ENCODE assay signal across 16 mouse cellular contexts in genomic region chr2:64975546-64975945, GRCm38 (mm10). TPM values are rescaled to one million over a fixed set of nuclear protein-coding genes. Genes with fewer than 3 reads are reported as not detected.
DNase-seq lines count a peak whose midpoint lies in the region; ATAC-seq lines count a peak whose summit lies in the region.
"Had no signal": no experiment of that assay in that cellular context is flagged by ENCODE, and none has a peak within 500 bp of the region (broad histone marks: within the 10 kb centered on the region; RNA-seq: fewer than 3 reads in every experiment).

No protein-coding gene starts in this region.

- no peak overlapping the region for H3K4me3 ChIP-seq in heart, embryonic 13.5 days
- H3K4me3 ChIP-seq in heart, embryonic 11.5 days (ENCODE audit: low read depth, low read length) = no peak overlapping the region
- no peak overlapping the region for H3K4me3 ChIP-seq in liver, embryonic 15.5 days (replicated peaks)
- no peak overlapping the region for H3K4me3 ChIP-seq in liver, embryonic 12.5 days
- H3K4me3 ChIP-seq: limb, embryonic 12.5 days; midbrain, embryonic 10.5 days had no signal

- H3K36me3 ChIP-seq in heart, embryonic 13.5 days = no peaks in the 10 kb centered on the region
- no peaks in the 10 kb centered on the region for H3K36me3 ChIP-seq in heart, embryonic 11.5 days (ENCODE audit: control insufficient read depth, insufficient read depth, low read length)
- H3K36me3 ChIP-seq in liver, embryonic 15.5 days (replicated peaks) = no peaks in the 10 kb centered on the region
- H3K36me3 ChIP-seq in liver, embryonic 12.5 days = no peaks in the 10 kb centered on the region
- H3K36me3 ChIP-seq: limb, embryonic 12.5 days; midbrain, embryonic 10.5 days had no signal

- no peak overlapping the region for H3K4me2 ChIP-seq in heart, embryonic 13.5 days
- no peak overlapping the region for H3K4me2 ChIP-seq in heart, embryonic 11.5 days
- no peak overlapping the region for H3K4me2 ChIP-seq in liver, embryonic 15.5 days
- H3K4me2 ChIP-seq in liver, embryonic 12.5 days = no peak overlapping the region
- H3K4me2 ChIP-seq: limb, embryonic 12.5 days had no signal

- peak; percentile 41 to 73 for DNase-seq in adrenal gland, adult (ENCODE audit: inconsistent age in 2 of 2, low spot score in 1 of 2)
- DNase-seq in adrenal gland, adult 18-20 months (ENCODE audit: low spot score in 2 of 2) = no peak
- peak; percentile 34 to 39 for DNase-seq in adrenal gland, postnatal 36 days
- no peak for DNase-seq in urinary bladder, postnatal 10 days (ENCODE audit: low spot score)
- DNase-seq: cerebellum, adult 11-12 months; cerebellum, postnatal 36 days; gastrocnemius, postnatal 14 days had no signal

- ATAC-seq in heart, embryonic 13.5 days (ENCODE audit: extremely low read depth, insufficient number of reproducible peaks, low FRiP score, low TSS enrichment) = no peak
- ATAC-seq in heart, embryonic 11.5 days (replicated peaks; ENCODE audit: insufficient number of reproducible peaks, low FRiP score, low TSS enrichment) = no peak
- no peak for ATAC-seq in liver, embryonic 15.5 days (ENCODE audit: insufficient read depth)
- no peak for ATAC-seq in liver, embryonic 12.5 days
- ATAC-seq: hindbrain, embryonic 16.5 days had no signal

- WGBS in heart, embryonic 13.5 days = 61% methylated on average over 5 of the region's 5 CpGs
- 67% methylated on average over 5 of the region's 5 CpGs for WGBS in heart, embryonic 11.5 days (ENCODE audit: insufficient replicate concordance)
- 56% methylated on average over 5 of the region's 5 CpGs for WGBS in liver, embryonic 15.5 days (ENCODE audit: insufficient replicate concordance)
- WGBS in liver, embryonic 12.5 days (ENCODE audit: insufficient replicate concordance) = 63% methylated on average over 5 of the region's 5 CpGs

- no peak overlapping the region for H3K9ac ChIP-seq in heart, embryonic 13.5 days
- no peak overlapping the region for H3K9ac ChIP-seq in heart, embryonic 11.5 days (ENCODE audit: low read depth, low read length)
- no peak overlapping the region for H3K9ac ChIP-seq in liver, embryonic 15.5 days
- H3K9ac ChIP-seq in liver, embryonic 12.5 days = no peak overlapping the region
- H3K9ac ChIP-seq: limb, embryonic 12.5 days had no signal

- H3K4me1 ChIP-seq in heart, embryonic 13.5 days = peaks cover 39% of the 10 kb centered on the region
- peaks cover 10% of the 10 kb centered on the region for H3K4me1 ChIP-seq in heart, embryonic 11.5 days (ENCODE audit: control insufficient read depth, insufficient read depth, low read length)
- no peaks in the 10 kb centered on the region; the same call in 1 of the 2 replicates for H3K4me1 ChIP-seq in liver, embryonic 15.5 days (replicated peaks)
- 0 out of 2 replicates have a peak, but pooled peaks cover 3% of the 10 kb centered on the region for H3K4me1 ChIP-seq in liver, embryonic 12.5 days
- H3K4me1 ChIP-seq: midbrain, embryonic 10.5 days had no signal

- H3K9me3 ChIP-seq in heart, embryonic 13.5 days = no peaks in the 10 kb centered on the region
- no peaks in the 10 kb centered on the region for H3K9me3 ChIP-seq in heart, embryonic 11.5 days (replicated peaks; ENCODE audit: control insufficient read depth, low read length)
- H3K9me3 ChIP-seq in liver, embryonic 15.5 days (replicated peaks) = no peaks in the 10 kb centered on the region
- H3K9me3 ChIP-seq in liver, embryonic 12.5 days (replicated peaks) = no peaks in the 10 kb centered on the region
- H3K9me3 ChIP-seq: limb, embryonic 12.5 days; midbrain, embryonic 10.5 days had no signal

- no peaks in the 10 kb centered on the region for H3K27me3 ChIP-seq in heart, embryonic 13.5 days (replicated peaks)
- H3K27me3 ChIP-seq in heart, embryonic 11.5 days (ENCODE audit: control insufficient read depth, insufficient read depth, low read length) = no peaks in the 10 kb centered on the region
- no peaks in the 10 kb centered on the region for H3K27me3 ChIP-seq in liver, embryonic 15.5 days
- H3K27me3 ChIP-seq in liver, embryonic 12.5 days (replicated peaks) = no peaks in the 10 kb centered on the region
- H3K27me3 ChIP-seq: limb, embryonic 12.5 days had no signal

- H3K27ac ChIP-seq in heart, embryonic 13.5 days (replicated peaks) = peak overlapping the region; percentile 20; the same call in 1 of the 2 replicates
- no peak overlapping the region for H3K27ac ChIP-seq in heart, embryonic 11.5 days (ENCODE audit: low read depth, low read length)
- H3K27ac ChIP-seq in liver, embryonic 15.5 days (replicated peaks) = 0 out of 2 replicates have a peak overlapping the region, but pooled peaks have one; percentile 53
- no peak overlapping the region for H3K27ac ChIP-seq in liver, embryonic 12.5 days
- H3K27ac ChIP-seq: limb, embryonic 12.5 days; midbrain, embryonic 10.5 days; stomach, postnatal 0 days had no signal

RNA-seq across cellular contexts. Expression of gene Grb14, which starts 49.2 kb away (rescaled TPM):
- total RNA-seq in adrenal gland, adult 18-20 months (2021) = 10 to 100 TPM; 21.8 to 42.5 TPM
- polyA plus RNA-seq in heart, embryonic 13.5 days (2015; fragmentation: Nextera tagmentation; extraction: Ambion mirVana) = 65.6 and 70.2 TPM in 2 replicates
- 60.7 and 62.9 TPM in 2 replicates for polyA plus RNA-seq in heart, embryonic 11.5 days (2014; fragmentation: Nextera tagmentation; extraction: Ambion mirVana)
- polyA plus RNA-seq in liver, embryonic 15.5 days (2015; fragmentation: Nextera tagmentation; extraction: Ambion mirVana) = 8.0 and 9.2 TPM in 2 replicates
- 6.0 and 7.1 TPM in 2 replicates for polyA plus RNA-seq in liver, embryonic 12.5 days (2016; fragmentation: Nextera tagmentation; extraction: Ambion mirVana)
- total RNA-seq in adrenal gland, postnatal 36 days (2021) = 10 to 100 TPM; 19.6 to 41.5 TPM
- total RNA-seq: neutrophil, adult 5-6 weeks had no signal

Comparison
In these comparisons a context has a peak if more than half of its experiments do, and no peak if none do; other contexts are left out.
1. DNase-seq: peak in adrenal gland, adult (2 of 2) and adrenal gland, postnatal 36 days (2 of 2); none in adrenal gland, adult 18-20 months (0 of 2) and urinary bladder, postnatal 10 days (single experiment).
2. H3K27ac ChIP-seq: peak in heart, embryonic 13.5 days (single experiment) and liver, embryonic 15.5 days (single experiment); none in heart, embryonic 11.5 days (single experiment) and liver, embryonic 12.5 days (single experiment).